Mouse (Mus musculus): ENCODE measurements around the gene Cyth1.

DNA sequence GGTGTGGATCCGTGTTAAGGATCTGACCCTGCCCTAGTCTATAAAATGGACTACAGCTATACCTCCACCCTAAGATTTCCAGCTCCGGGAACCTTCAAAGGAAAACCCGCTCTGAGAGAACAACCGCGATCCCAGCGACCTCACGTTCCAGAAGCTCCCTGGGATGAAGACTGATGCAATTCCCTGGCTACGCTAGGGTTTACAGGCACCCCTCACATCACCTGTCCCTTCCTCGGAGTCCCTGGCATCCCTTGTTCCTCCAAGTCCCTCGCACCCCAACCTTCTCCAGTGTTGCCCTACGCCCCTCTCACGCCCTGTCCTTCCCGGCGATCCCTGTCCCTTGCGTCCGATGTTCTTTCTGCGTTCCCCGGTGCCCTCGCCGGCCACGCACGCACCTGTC is 41.2 kb upstream of the Cyth1 start:
- TF ChIP-seq CTCF (IDR thresholded peaks at IDR 0.05; ENCODE audit: low read depth) (no peak), EP300 (optimal IDR thresholded peaks at IDR 0.05) (no peak)
